Mouse (Mus musculus) cerebellum, postnatal 36 days (tissue): ENCODE measurements around the gene Dscam.

ENCODE experiments used
- DNase-seq, 2 experiments: peaks; one replicate each; pipeline ENCODE4 v3.0.0; 2021 to 2022; ENCODE audit warnings: mixed read lengths in 2 of 2

Dscam gene

GRCm38 (mm10) chr16:96634791-96635143 lies 535.8 kb downstream of the Dscam start:
- DNase-seq: no peak

- DNase-seq: no peak
Measured at GRCm38 (mm10) chr16:96634097-96634790, 536.3 kb downstream of the Dscam start.

DNA sequence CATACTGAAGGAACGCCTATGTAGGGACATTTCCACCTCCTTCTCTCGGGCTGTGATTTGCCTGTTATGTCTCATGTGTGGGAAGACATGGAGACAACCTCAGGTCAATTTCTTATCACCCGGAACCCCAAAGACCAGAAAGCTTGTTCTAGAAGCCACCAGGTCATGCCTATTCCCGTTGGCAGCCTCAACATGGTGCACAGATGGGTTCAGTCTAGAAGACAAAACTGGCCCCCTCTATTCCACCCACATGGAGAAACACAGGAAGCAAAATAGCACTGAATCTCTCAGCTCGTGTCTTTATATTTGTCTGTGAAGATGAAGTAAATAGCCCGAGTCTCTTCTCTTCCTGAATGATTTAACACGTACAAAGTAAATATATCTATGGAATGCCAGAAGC lies 540.3 kb downstream of the Dscam start:
- DNase-seq: no peak

DNA sequence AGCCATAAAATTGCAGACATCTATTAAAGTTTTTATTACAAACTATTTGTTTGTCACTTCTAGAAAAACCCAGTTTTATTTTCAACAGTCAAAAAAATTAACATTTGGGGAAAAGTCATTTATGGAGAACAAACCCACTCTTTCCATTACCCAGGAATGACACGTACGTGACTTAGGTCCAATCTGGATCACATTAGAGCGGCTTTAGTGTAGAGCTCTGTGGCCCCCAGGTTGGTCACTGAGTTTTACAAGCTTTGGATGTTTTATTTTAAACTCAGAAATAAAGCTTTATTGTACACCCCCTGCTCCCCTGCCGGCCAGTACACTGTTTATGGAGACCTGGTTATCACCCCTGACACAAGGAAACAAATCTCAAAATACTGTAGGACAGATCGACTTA lies 540.9 kb downstream of the Dscam start:
- no peak for DNase-seq

DNA sequence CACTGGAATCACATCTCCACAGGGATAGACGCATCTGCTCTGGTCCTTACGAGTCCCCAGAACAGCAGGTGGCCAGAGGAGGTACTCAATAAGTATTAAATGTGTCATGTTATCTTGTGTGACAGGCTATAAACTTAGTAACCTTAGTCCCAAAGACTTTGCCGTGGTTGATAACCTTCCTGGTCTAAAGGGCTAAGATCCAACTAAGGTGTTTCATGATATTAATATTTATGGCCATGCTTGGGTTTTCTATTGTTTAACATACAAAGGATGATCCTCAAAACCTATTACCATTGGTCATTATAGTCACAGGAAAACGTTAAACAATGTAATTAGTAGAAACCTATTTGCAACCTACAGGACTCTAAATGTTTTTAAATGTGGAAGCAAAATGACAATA lies 545.1 kb downstream of the Dscam start:
- DNase-seq: no peak

DNA sequence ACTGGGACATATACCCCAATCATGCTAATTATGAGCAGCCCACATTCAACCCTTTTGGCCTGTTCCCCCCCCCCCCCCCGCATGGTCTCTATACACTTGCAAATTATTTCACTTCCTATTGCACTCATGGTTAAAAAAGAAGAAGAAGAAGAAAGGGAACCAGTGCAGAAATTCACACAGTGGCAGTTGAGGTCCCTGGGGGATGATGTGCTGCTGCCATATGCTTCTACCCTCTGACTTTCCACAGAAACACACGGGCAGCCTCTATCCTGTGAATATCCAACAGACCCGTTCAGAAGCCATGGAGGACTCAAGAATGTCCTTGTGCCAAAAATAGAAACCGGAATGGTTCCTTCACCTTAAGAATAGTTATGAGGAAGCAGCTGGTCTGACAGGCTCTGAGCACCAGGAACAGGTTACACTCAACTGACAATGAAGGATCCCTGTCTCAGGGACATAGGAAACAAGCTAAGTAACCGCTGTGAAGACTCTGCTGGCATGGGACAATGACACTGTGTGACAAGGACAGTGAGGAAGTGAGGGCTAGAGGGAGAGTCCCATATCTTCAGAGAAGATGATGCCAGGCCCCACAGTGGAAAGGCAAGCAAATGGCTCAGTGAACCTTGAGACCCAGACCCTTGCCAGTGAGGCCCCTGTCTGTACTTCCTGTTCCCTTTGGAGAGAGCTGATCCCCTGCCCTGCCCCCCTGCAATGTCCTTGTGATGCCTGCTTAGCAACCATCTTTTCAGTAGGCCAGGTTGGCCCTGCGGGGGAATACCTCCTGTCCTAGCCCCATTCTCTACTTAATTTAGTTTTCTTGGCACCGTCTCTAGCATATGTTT lies 545.8 kb downstream of the Dscam start:
- DNase-seq: no peak

DNA sequence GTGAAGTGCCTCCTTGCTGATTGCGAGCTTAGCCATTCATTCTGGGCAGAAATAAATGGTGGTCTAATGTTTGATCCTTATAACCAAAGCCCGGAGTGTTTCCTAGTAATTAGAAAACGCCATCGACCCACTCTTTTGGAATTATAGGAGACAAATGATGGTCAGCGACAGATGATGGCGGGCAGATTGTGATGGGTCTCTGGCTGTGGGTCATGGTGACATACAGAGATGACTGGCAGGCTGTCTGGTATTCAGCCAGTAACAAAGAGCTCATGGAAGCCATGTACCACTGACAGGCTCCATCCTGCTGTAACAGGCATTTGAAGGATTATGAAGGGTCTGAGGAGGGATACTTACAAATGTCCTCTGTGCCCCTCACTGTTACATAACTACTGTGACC lies 549.7 kb downstream of the Dscam start:
- peak; percentile 31 to 47 for DNase-seq

GRCm38 (mm10) chr16:96620402-96620801 lies 550.1 kb downstream of the Dscam start:
- DNase-seq: peak; percentile 88 to 89

- DNase-seq: no peak
Measured at GRCm38 (mm10) chr16:96617772-96618171, 552.8 kb downstream of the Dscam start.

DNA sequence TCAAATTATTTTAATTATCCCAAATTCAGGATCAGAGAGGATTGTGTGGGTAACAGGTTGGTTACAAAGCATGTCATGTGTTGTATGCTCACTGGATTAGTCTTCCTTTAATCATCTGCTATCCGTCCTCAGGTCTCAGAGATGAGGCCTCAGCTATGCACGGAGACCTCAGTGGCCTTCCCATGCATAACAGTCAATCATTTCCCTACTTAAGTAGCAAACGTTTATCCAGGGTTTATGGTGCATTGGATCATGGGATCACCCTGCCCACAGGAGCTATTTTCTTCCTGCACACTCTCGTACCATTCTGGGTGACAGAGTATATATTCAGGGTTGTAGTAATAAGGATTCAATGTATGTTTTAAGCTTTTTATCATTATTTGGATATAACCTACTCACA lies 557.3 kb downstream of the Dscam start:
- DNase-seq: no peak

- DNase-seq: peak; percentile 16 to 24
Measured at GRCm38 (mm10) chr16:96610806-96611205, 559.7 kb downstream of the Dscam start.

DNA sequence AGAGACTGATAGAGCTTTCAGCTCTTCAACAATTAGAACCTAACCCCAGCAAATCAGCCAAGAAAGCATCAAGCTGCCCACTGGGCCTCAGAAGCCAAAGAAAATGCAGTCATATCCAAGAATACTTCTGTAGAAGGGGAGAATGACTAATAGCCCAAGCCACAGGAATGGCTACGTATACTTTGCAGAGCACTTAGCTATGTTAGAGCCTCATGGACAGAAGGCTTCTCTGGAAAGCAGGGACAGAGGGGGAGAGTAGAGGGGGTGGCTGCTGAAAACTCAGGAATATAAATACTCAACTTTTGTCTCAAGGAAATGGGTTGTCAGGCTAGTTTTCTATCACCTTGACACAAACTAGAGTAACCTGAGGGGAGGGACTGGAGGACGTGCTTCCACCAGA lies 568.3 kb downstream of the Dscam start:
- no peak for DNase-seq

DNA sequence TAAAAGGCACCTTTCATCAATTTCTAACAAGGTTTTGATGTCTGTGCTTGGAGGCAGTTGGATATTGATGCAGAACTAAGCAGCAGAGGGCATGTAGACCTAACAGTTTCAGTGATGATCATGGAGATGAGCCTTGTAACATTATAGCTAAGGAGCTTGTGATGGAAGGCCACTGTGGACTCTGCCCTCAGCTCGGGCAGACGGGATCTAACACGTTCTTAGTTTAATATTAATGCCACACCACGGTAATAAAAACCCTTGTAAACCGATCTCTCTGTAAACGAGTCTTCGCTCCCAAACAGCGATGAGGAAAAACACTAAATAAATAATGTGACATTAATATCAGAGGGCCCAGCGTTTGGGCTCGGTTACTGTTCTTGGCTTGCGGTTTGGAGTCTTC lies 569.8 kb downstream of the Dscam start:
- DNase-seq: no peak

GRCm38 (mm10) chr16:96599401-96600060 lies 571.0 kb downstream of the Dscam start:
- no peak for DNase-seq

DNA sequence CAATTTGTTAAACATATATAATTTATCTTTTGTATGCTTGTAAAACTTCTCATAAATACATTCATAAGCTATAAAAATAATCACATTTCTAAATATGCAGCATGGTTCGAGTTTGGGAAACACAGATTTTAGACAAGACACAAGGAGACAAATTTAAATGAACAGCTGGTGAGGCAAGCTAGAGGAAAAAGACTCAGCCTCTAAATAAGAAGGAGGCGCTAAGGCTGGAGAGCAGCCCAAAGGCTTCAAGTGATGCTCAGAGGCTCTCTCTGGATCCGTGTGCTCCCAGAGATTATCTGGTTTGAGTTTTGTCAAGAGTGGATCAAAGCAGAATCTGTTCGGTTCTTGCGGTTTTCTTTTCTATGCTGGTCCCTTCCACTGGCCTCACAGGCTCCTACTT lies 594.7 kb downstream of the Dscam start:
- no peak for DNase-seq

DNA sequence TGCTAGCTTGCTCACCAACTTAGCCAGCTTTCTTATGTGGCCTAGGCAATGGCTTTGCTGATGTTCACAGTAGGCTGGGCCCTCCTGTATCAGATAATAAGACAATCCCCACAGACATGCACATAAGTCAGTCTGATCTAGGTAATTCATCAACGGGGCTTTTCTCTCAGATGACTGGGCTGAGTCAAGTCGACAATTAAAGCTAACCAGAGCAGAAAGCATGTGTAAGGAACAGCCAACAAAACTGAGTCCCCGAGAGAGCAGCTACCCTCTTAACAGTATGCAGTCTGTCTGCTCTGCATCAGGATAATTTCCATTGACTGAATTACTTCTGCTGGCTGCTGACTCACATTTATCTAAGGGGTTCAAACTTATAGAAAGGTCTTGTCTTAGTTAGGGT lies 603.1 kb downstream of the Dscam start:
- no peak for DNase-seq

DNA sequence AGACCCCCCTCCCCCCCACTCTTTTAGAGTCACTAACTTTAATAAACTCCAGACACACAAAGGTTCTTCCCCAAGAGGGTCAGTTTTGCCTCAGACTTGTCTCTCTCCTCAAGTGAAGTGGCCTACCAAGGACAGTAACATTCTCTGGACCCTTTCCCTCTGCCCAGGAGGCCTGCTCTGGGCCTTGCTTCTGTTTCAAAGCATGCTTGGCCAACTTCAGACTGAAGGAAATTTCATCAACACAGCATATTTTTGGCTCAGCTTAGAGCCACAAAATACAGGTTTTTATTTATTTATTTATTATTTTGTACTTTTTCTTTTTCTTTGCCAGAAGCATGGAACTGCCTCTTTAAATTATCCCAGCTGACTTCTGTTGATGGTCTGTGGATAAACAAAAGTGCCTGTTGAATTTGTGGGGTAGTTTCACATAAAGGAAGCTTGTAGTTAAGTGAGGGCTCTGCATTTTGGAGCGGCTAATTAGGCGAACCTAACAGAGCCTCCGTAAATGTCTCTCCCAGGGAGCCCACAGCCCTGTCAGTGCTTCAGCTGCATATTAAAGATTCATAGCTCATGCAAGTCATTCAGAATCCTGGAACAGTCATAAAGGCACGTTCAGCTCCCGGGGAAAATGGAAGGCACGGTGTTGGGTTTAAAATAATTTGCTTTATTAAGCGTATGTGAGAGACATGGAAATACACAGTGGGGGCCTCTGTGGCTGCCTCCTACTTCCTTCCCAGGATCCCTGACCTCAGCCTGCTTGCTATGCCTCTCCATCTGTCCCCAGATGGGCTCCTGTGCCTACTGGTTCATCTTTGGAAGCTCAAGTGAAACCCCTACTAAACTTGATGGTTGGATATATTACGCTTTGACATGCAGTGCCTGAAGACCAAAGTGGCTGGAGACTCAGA lies 606.9 kb downstream of the Dscam start:
- DNase-seq: no peak

- no peak for DNase-seq
Measured at GRCm38 (mm10) chr16:96559796-96560195, 610.8 kb downstream of the Dscam start.

DNA sequence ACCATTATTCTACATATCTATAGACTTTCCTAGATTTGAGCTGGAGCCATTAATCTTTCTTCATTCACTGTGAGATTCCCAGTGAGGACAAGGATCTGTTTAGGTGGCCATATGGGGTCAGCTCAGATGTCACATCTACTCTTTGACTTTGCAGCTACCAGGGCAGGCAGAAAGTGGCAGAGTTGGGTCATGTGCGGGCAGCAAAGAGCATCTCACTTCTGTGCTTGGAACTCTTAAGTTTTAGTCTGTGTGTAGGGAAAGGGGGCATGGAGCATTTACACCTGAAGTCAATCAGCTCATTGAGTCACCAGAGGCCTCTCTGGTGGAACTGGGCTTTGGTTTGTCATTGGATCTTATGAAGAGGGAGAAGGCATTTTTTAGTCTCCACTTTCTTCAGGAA lies 612.2 kb downstream of the Dscam start:
- no peak for DNase-seq

- DNase-seq: no peak
Measured at GRCm38 (mm10) chr16:96556621-96557020, 613.9 kb downstream of the Dscam start.

DNA sequence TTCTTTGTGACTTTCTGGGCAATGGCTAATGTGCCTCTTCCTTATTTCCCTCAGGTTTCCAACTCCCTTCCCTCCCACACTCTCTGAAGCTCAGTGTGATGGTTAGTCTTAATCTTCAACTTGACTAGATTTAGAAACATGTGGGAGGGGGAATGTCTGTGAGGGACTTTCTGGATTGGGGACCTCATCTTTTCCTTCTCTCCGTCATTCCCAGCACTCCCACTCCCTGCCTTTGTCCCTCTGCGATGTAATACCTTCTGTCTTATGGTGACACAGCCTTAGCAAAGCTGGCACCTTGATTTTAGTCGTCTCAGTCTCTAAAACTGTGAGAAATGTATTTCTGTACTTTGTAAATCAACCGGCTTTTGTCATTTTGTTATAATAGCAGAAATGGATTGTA lies 615.1 kb downstream of the Dscam start:
- DNase-seq: no peak

DNA sequence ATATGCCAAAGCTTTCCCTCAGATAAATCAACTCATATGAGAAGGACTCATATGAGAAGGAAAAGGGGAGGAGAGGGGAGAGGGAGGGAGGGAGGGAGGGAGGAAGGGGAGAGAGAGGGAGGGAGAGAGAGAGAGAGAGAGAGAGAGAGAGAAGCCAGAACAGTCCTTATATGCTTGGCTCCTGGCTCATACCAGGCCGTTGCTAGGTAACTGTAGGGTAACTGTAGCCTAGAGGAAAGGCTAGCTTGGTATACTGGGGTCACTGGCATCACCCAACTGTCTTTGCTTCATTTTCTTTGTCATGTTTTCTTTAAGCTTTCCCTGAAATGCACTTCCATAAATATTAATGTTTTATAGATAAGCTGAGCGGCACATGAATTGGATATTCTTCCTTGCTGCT lies 617.9 kb downstream of the Dscam start:
- no peak for DNase-seq

GRCm38 (mm10) chr16:96541056-96541455 lies 629.5 kb downstream of the Dscam start:
- no peak for DNase-seq
